Mouse (Mus musculus): ENCODE data around the gene Katna1.

- TF ChIP-seq POLR2A (IDR thresholded peaks at IDR 0.05; ENCODE audit: control insufficient read depth in 1 of 2, insufficient read depth in 1 of 2, low read depth in 1 of 2, low read length in 2 of 2, poor library complexity in 1 of 2) (no peak), TBP (IDR thresholded peaks at IDR 0.05; ENCODE audit: low read depth, low read length) (no peak), MYB (IDR thresholded peaks at IDR 0.05; ENCODE audit: low read depth, low read length) (no peak), HCFC1 (IDR thresholded peaks at IDR 0.05; ENCODE audit: low read depth, low read length) (no peak), CHD2 (IDR thresholded peaks at IDR 0.05; ENCODE audit: low read length) (no peak), MAZ (IDR thresholded peaks at IDR 0.05; ENCODE audit: low read depth, low read length) (no peak), POLR2AphosphoS5 (IDR thresholded peaks at IDR 0.05; ENCODE audit: borderline replicate concordance, low read depth, low read length) (no peak)
These were observed 657 bp downstream of the Katna1 start for GRCm38 (mm10) chr10:7726501-7726812.

All from MEL (cell line).